Mouse (Mus musculus) inflammation-experienced regulatory T-cells, adult 6 months (primary cell): ENCODE results near the gene Arl4d. TPM values are rescaled to one million over a fixed set of nuclear protein-coding genes. Genes with fewer than 3 reads are reported as not detected.
"Not testable (repeated sequence)": the region's sequence is repeated elsewhere in the genome, so short reads cannot be mapped to it uniquely, and the experiment has no call there.

Experiments used
- ATAC-seq: one replicate; pipeline ENCODE4 v1.8.0; 2017
- polyA plus RNA-seq, 3 experiments: library from polyadenylated mRNA; unstranded; fragments of 100-300 nt; shearing (Covaris generic); gene quantifications; one replicate each; pipeline ENCODE4 v1.2.1; 2017

Gene Arl4d
- polyA plus RNA-seq, result 1 to 10 TPM in 1 of 3 experiments, under 1 TPM in 1, not detected in 1; 0.40 to 1.6 TPM

- ATAC-seq, result peak; percentile 99
These were observed at the start of gene Arl4d for GRCm38 (mm10) chr11:101664825-101665635. Arl4d (plus strand) TSS chr11:101665541.

- ATAC-seq, result no peak
These were observed 49.2 kb upstream of the Arl4d start for GRCm38 (mm10) chr11:101616104-101616503.

GRCm38 (mm10) chr11:101616948-101617767 is 48.2 kb upstream of the Arl4d start:
- ATAC-seq, result no peak

- no peak for ATAC-seq
These were observed 47.5 kb upstream of the Arl4d start for GRCm38 (mm10) chr11:101617849-101618248.

- ATAC-seq, result no peak
These were observed 46.7 kb upstream of the Arl4d start for GRCm38 (mm10) chr11:101618596-101618995.

GRCm38 (mm10) chr11:101620022-101620655 is 45.2 kb upstream of the Arl4d start:
- ATAC-seq, result not testable (repeated sequence)

GRCm38 (mm10) chr11:101626649-101626994 is 38.7 kb upstream of the Arl4d start:
- ATAC-seq, result peak; percentile 35

- peak; percentile 72 for ATAC-seq
These were observed 38.1 kb upstream of the Arl4d start, which contains the start of gene Rdm1 for GRCm38 (mm10) chr11:101626995-101627856. Rdm1 (plus strand) TSS chr11:101627195.

- peak; percentile 39 for ATAC-seq
These were observed 37.3 kb upstream of the Arl4d start for GRCm38 (mm10) chr11:101627857-101628559.

- ATAC-seq, result not testable (repeated sequence)
These were observed 36.5 kb upstream of the Arl4d start for GRCm38 (mm10) chr11:101628733-101629417.

GRCm38 (mm10) chr11:101635660-101636059 is 29.7 kb upstream of the Arl4d start:
- no peak for ATAC-seq

GRCm38 (mm10) chr11:101639761-101640160 is 25.6 kb upstream of the Arl4d start:
- ATAC-seq, result no peak

- peak; percentile 32 for ATAC-seq
These were observed 24.3 kb upstream of the Arl4d start for GRCm38 (mm10) chr11:101640857-101641709.

- ATAC-seq, result peak; percentile 52
These were observed 23.4 kb upstream of the Arl4d start for GRCm38 (mm10) chr11:101641710-101642642.

GRCm38 (mm10) chr11:101642931-101643330 is 22.4 kb upstream of the Arl4d start:
- ATAC-seq, result no peak

GRCm38 (mm10) chr11:101644591-101644990 is 20.8 kb upstream of the Arl4d start:
- ATAC-seq, result no peak

- ATAC-seq, result not testable (repeated sequence)
These were observed 20.3 kb upstream of the Arl4d start for GRCm38 (mm10) chr11:101645043-101645410.
